Mouse (Mus musculus) spleen, adult 12 weeks (tissue): ENCODE measurements around the gene B9d2.

Source experiments
- DNase-seq: peaks from one replicate; pipeline ENCODE4 v3.0.0; 2022; ENCODE audit warnings: low spot score

The B9d2 gene

GRCm38 (mm10) chr7:25731294-25732055, 50.9 kb downstream of the B9d2 start:
- no peak for DNase-seq

DNA sequence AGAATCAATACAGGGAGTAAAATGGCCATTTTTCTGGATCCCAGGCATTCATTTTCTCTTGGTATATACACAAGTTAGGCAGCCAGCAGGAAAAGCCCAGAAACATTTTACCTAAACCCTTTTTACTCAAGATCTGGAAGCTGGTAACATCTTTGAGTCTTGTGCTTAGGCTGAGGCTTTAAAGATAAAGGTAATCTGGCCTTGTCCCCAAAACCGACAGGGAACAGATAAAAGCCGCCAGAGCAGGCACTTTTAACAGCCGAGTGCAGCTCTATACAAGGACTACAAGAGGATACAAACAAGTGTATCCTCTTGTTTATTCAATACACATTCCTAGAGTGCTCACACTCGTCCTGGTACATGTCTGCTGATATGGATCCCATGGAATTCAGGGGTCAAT, 54.4 kb downstream of the B9d2 start:
- no peak for DNase-seq
